Mouse (Mus musculus): ENCODE measurements around the gene Tsga10. TPM values are rescaled to one million over a fixed set of nuclear protein-coding genes. Genes with fewer than 3 reads are reported as not detected.

Gene Tsga10
- polyA plus RNA-seq (2015; fragmentation: Nextera tagmentation; extraction: Ambion mirVana): 24.5 and 24.8 TPM in 2 replicates

- H3K27ac ChIP-seq: peak within 1 kb of the TSS; percentile 91
- ATAC-seq: no peak
- H3K4me2 ChIP-seq (replicated peaks): peak within 1 kb of the TSS; percentile 67
- peaks cover 12% of the 10 kb centered on the region for H3K4me1 ChIP-seq (replicated peaks)
- H3K4me3 ChIP-seq (replicated peaks): peak within 1 kb of the TSS; percentile 68
- H3K9me3 ChIP-seq: no peaks in the 10 kb centered on the region
- 88% methylated on average over 6 of the region's 6 CpGs for WGBS
- no peaks in the 10 kb centered on the region for H3K36me3 ChIP-seq
- H3K9ac ChIP-seq (replicated peaks): peak within 1 kb of the TSS; percentile 68
- peaks cover 15% of the 10 kb centered on the region for H3K27me3 ChIP-seq
These were observed at the start of gene Tsga10 for GRCm38 (mm10) chr1:37866286-37866685. Gene Tsga10 (minus strand): TSS chr1:37866429.

GRCm38 (mm10) chr1:37912751-37913150 is 46.5 kb upstream of the Tsga10 start:
- Histone ChIP-seq H3K4me2 (replicated peaks) (no peak overlapping the region), H3K27me3 (no peaks in the 10 kb centered on the region), H3K27ac (no peak overlapping the region), H3K9me3 (no peaks in the 10 kb centered on the region), H3K4me3 (replicated peaks) (no peak overlapping the region), H3K36me3 (no peaks in the 10 kb centered on the region), H3K4me1 (replicated peaks) (no peaks in the 10 kb centered on the region), H3K9ac (replicated peaks) (no peak overlapping the region)
- ATAC-seq: no peak
- WGBS: 75% methylated on average over 2 of the region's 2 CpGs

- Histone ChIP-seq H3K36me3 (peaks cover 25% of the 10 kb centered on the region), H3K4me1 (replicated peaks) (no peaks in the 10 kb centered on the region), H3K4me3 (replicated peaks) (no peak overlapping the region), H3K9ac (replicated peaks) (no peak overlapping the region), H3K27me3 (no peaks in the 10 kb centered on the region), H3K9me3 (no peaks in the 10 kb centered on the region), H3K27ac (no peak overlapping the region), H3K4me2 (replicated peaks) (no peak overlapping the region)
- WGBS: 39% methylated on average over 6 of the region's 6 CpGs
- ATAC-seq: no peak
These were observed 36.9 kb upstream of the Tsga10 start for GRCm38 (mm10) chr1:37903178-37903577.

GRCm38 (mm10) chr1:37900288-37900687 is 34.1 kb upstream of the Tsga10 start:
- no peak overlapping the region for H3K4me2 ChIP-seq (replicated peaks)
- no peaks in the 10 kb centered on the region for H3K4me1 ChIP-seq (replicated peaks)
- ATAC-seq: no peak
- H3K27me3 ChIP-seq: no peaks in the 10 kb centered on the region
- peaks cover 50% of the 10 kb centered on the region for H3K36me3 ChIP-seq
- WGBS: 59% methylated on average over 6 of the region's 6 CpGs
- H3K4me3 ChIP-seq (replicated peaks): no peak overlapping the region
- H3K27ac ChIP-seq: no peak overlapping the region
- no peak overlapping the region for H3K9ac ChIP-seq (replicated peaks)
- no peaks in the 10 kb centered on the region for H3K9me3 ChIP-seq

- Histone ChIP-seq H3K27me3 (no peaks in the 10 kb centered on the region), H3K9ac (replicated peaks) (no peak overlapping the region), H3K4me1 (replicated peaks) (no peaks in the 10 kb centered on the region), H3K27ac (no peak overlapping the region), H3K4me3 (replicated peaks) (no peak overlapping the region), H3K36me3 (peaks cover 53% of the 10 kb centered on the region), H3K9me3 (no peaks in the 10 kb centered on the region), H3K4me2 (replicated peaks) (no peak overlapping the region)
- no peak for ATAC-seq
- 91% methylated on average over 4 of the region's 4 CpGs for WGBS
These were observed 33.6 kb upstream of the Tsga10 start for GRCm38 (mm10) chr1:37899816-37900215.

- Histone ChIP-seq H3K9ac (replicated peaks) (no peak overlapping the region), H3K9me3 (no peaks in the 10 kb centered on the region), H3K4me3 (replicated peaks) (no peak overlapping the region), H3K4me2 (replicated peaks) (no peak overlapping the region), H3K4me1 (replicated peaks) (peaks cover 20% of the 10 kb centered on the region), H3K27ac (no peak overlapping the region), H3K36me3 (peaks cover 53% of the 10 kb centered on the region), H3K27me3 (no peaks in the 10 kb centered on the region)
- ATAC-seq: no peak
These were observed 28.4 kb upstream of the Tsga10 start for GRCm38 (mm10) chr1:37894606-37895005.

- no peak for ATAC-seq
- 81% methylated on average over 3 of the region's 3 CpGs for WGBS
- Histone ChIP-seq H3K27me3 (no peaks in the 10 kb centered on the region), H3K27ac (no peak overlapping the region), H3K4me2 (replicated peaks) (peak overlapping the region; percentile 65), H3K4me3 (replicated peaks) (peak overlapping the region; percentile 65), H3K36me3 (peaks cover 25% of the 10 kb centered on the region), H3K9me3 (no peaks in the 10 kb centered on the region), H3K4me1 (replicated peaks) (peaks cover 27% of the 10 kb centered on the region), H3K9ac (replicated peaks) (no peak overlapping the region)
These were observed 25.2 kb upstream of the Tsga10 start for GRCm38 (mm10) chr1:37891400-37891799.

- under 1% methylated on average over 41 of the region's 41 CpGs for WGBS
- Histone ChIP-seq H3K36me3 (peaks cover 14% of the 10 kb centered on the region), H3K27ac (0 out of 2 replicates have a peak within 1 kb of the TSS, but pooled peaks have one; percentile 25), H3K4me3 (replicated peaks) (peak within 1 kb of the TSS; percentile 65), H3K9ac (replicated peaks) (peak within 1 kb of the TSS; percentile 77), H3K27me3 (no peaks in the 10 kb centered on the region), H3K9me3 (no peaks in the 10 kb centered on the region), H3K4me1 (replicated peaks) (peaks cover 27% of the 10 kb centered on the region), H3K4me2 (replicated peaks) (peak within 1 kb of the TSS; percentile 65)
- ATAC-seq: peak; percentile 95
These were observed 23.9 kb upstream of the Tsga10 start, which contains the start of the genes Mitd1 and Mrpl30 for GRCm38 (mm10) chr1:37890025-37890652. Gene Mitd1 (minus strand): TSS chr1:37890411. Gene Mrpl30 (plus strand): TSS chr1:37890477.

GRCm38 (mm10) chr1:37889206-37889605 is 23.0 kb upstream of the Tsga10 start:
- H3K9me3 ChIP-seq: no peaks in the 10 kb centered on the region
- peaks cover 9% of the 10 kb centered on the region for H3K36me3 ChIP-seq

GRCm38 (mm10) chr1:37884451-37884850 is 18.2 kb upstream of the Tsga10 start:
- WGBS: 77% methylated on average over 4 of the region's 4 CpGs
- H3K4me2 ChIP-seq (replicated peaks): no peak overlapping the region
- H3K27me3 ChIP-seq: no peaks in the 10 kb centered on the region
- H3K27ac ChIP-seq: no peak overlapping the region
- no peak overlapping the region for H3K4me3 ChIP-seq (replicated peaks)
- H3K4me1 ChIP-seq (replicated peaks): peaks cover 5% of the 10 kb centered on the region
- peaks cover 33% of the 10 kb centered on the region for H3K36me3 ChIP-seq
- no peak for ATAC-seq
- H3K9me3 ChIP-seq: no peaks in the 10 kb centered on the region
- no peak overlapping the region for H3K9ac ChIP-seq (replicated peaks)

More at GRCm38 (mm10) chr1:37889206-37889605, 23.0 kb upstream of the Tsga10 start:
- Histone ChIP-seq H3K9ac (replicated peaks) (peak overlapping the region; percentile 77; the same call in 1 of the 2 replicates), H3K27me3 (no peaks in the 10 kb centered on the region), H3K4me3 (replicated peaks) (peak overlapping the region; percentile 65), H3K27ac (no peak overlapping the region), H3K4me1 (replicated peaks) (peaks cover 27% of the 10 kb centered on the region), H3K4me2 (replicated peaks) (peak overlapping the region; percentile 65)
- ATAC-seq: no peak
- WGBS: 82% methylated on average over 7 of the region's 7 CpGs

- no peaks in the 10 kb centered on the region for H3K9me3 ChIP-seq
- no peaks in the 10 kb centered on the region for H3K27me3 ChIP-seq
- H3K27ac ChIP-seq: no peak overlapping the region
- no peak overlapping the region for H3K4me2 ChIP-seq (replicated peaks)
- no peak for ATAC-seq
- H3K4me1 ChIP-seq (replicated peaks): no peaks in the 10 kb centered on the region
- H3K36me3 ChIP-seq: peaks cover 43% of the 10 kb centered on the region
- no peak overlapping the region for H3K4me3 ChIP-seq (replicated peaks)
- 97% methylated on average over 4 of the region's 4 CpGs for WGBS
- H3K9ac ChIP-seq (replicated peaks): no peak overlapping the region
These were observed 17.2 kb upstream of the Tsga10 start for GRCm38 (mm10) chr1:37883411-37883810.

GRCm38 (mm10) chr1:37877736-37878460 is 11.7 kb upstream of the Tsga10 start:
- 97% methylated on average over 13 of the region's 13 CpGs for WGBS
- Histone ChIP-seq H3K36me3 (peaks cover 64% of the 10 kb centered on the region), H3K4me3 (replicated peaks) (no peak overlapping the region)

More at GRCm38 (mm10) chr1:37877736-37878460, 11.7 kb upstream of the Tsga10 start:
- Histone ChIP-seq H3K27me3 (no peaks in the 10 kb centered on the region), H3K4me2 (replicated peaks) (no peak overlapping the region), H3K27ac (no peak overlapping the region), H3K4me1 (replicated peaks) (peaks cover 3% of the 10 kb centered on the region; the same call in 1 of the 2 replicates), H3K9me3 (no peaks in the 10 kb centered on the region), H3K9ac (replicated peaks) (no peak overlapping the region)
- no peak for ATAC-seq

Measured in midbrain, embryonic 13.5 days (tissue).